Mouse (Mus musculus) adrenal gland (tissue): ENCODE results near the gene Grid1.

Source experiments
- microRNA-seq, 2 experiments: library from miRNA; unstranded; fragments of <30 nt; microRNA quantifications; one replicate each; pipeline ENCODE4; 2019

Gene Grid1

Small RNAs within 50 kb of the gene (microRNA-seq; reads per million reads assigned to microRNA genes)
- 4.6 to 15.9 reads per million in 2 experiments for gene Mir346
